Mouse (Mus musculus): ENCODE results near the gene Togaram2. TPM values are rescaled to one million over a fixed set of nuclear protein-coding genes. Genes with fewer than 3 reads are reported as not detected.

The Togaram2 gene
- polyA plus RNA-seq, 1 experiment from 2014 or later: 0.89 TPM

DNA sequence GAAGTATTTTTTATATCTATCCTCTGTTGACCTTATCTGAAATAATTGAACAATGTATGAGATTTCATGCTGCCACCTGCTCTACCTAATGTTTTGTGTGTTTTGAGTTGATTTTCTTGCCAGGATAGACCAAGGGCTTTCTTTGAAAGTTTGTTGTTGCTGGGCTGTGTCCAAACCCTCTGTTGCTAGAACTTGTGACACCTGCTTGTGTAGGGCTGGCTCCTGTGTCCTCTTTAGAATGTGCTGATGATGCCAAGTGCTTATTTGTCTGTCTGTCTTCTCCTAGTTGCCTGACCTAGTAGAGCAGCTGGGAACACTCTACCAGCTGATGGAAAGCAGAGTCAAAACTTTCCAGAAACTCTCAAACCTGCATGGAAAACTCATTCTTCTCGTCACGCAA lies 20.6 kb upstream of the Togaram2 start:
- H3K27ac ChIP-seq (ENCODE audit: low read depth, low read length): no peak overlapping the region
- H3K4me1 ChIP-seq (ENCODE audit: control insufficient read depth, insufficient read depth, low read depth, low read length): no peaks in the 10 kb centered on the region
- no peak overlapping the region for H3K9ac ChIP-seq (ENCODE audit: low read depth, low read length)
- no peak overlapping the region for H3K4me2 ChIP-seq (ENCODE audit: low read length)
- no peaks in the 10 kb centered on the region for H3K27me3 ChIP-seq (replicated peaks; ENCODE audit: control insufficient read depth, insufficient read depth, low read length)
- H3K4me3 ChIP-seq (ENCODE audit: low read length): no peak overlapping the region
- H3K9me3 ChIP-seq (ENCODE audit: control insufficient read depth, low read length): no peaks in the 10 kb centered on the region
- H3K36me3 ChIP-seq (ENCODE audit: control insufficient read depth, insufficient read depth, low read length): peaks cover 10% of the 10 kb centered on the region; the same call in 1 of the 2 replicates
- ATAC-seq: no peak
- WGBS: 92% methylated on average over 2 of the region's 2 CpGs

DNA sequence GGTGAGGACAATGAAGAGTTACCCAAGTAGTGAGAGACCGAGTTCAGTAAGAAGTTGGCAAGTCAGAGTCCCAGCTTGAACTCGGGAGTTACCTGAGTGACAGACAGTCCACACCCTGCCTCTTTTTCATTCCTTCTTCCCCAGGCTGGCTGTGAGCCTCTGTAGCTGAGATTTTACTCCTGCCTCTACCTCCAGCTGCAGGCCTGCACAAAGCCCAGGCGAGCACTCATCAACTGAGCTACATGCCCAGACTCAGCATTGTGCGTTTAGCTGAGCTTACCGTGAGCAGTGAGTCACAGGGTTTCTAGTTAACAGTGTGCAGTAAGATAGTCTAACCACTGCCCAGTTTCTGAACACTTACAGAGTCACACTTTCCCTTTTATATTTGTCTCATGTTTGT lies 20.1 kb upstream of the Togaram2 start:
- ATAC-seq: no peak
- Histone ChIP-seq H3K27me3 (replicated peaks; ENCODE audit: control insufficient read depth, insufficient read depth, low read length) (no peaks in the 10 kb centered on the region), H3K27ac (ENCODE audit: low read depth, low read length) (no peak overlapping the region), H3K4me1 (ENCODE audit: control insufficient read depth, insufficient read depth, low read depth, low read length) (no peaks in the 10 kb centered on the region), H3K9ac (ENCODE audit: low read depth, low read length) (no peak overlapping the region), H3K4me2 (ENCODE audit: low read length) (no peak overlapping the region), H3K36me3 (ENCODE audit: control insufficient read depth, insufficient read depth, low read length) (peaks cover 10% of the 10 kb centered on the region; the same call in 1 of the 2 replicates), H3K4me3 (ENCODE audit: low read length) (no peak overlapping the region), H3K9me3 (ENCODE audit: control insufficient read depth, low read length) (no peaks in the 10 kb centered on the region)
- WGBS: 87% methylated on average over 5 of the region's 5 CpGs

GRCm38 (mm10) chr17:71657521-71657920 lies 15.5 kb upstream of the Togaram2 start:
- H3K27ac ChIP-seq (ENCODE audit: low read depth, low read length): no peak overlapping the region
- WGBS: 73% methylated on average over 4 of the region's 4 CpGs
- peaks cover 8% of the 10 kb centered on the region for H3K36me3 ChIP-seq (ENCODE audit: control insufficient read depth, insufficient read depth, low read length)
- H3K9me3 ChIP-seq (ENCODE audit: control insufficient read depth, low read length): no peaks in the 10 kb centered on the region
- H3K9ac ChIP-seq (ENCODE audit: low read depth, low read length): no peak overlapping the region
- no peak overlapping the region for H3K4me3 ChIP-seq (ENCODE audit: low read length)
- no peaks in the 10 kb centered on the region for H3K27me3 ChIP-seq (replicated peaks; ENCODE audit: control insufficient read depth, insufficient read depth, low read length)
- no peaks in the 10 kb centered on the region for H3K4me1 ChIP-seq (ENCODE audit: control insufficient read depth, insufficient read depth, low read depth, low read length)
- no peak overlapping the region for H3K4me2 ChIP-seq (ENCODE audit: low read length)
- ATAC-seq: no peak

- peaks cover 3% of the 10 kb centered on the region for H3K36me3 ChIP-seq (ENCODE audit: control insufficient read depth, insufficient read depth, low read length)
These were observed 14.4 kb upstream of the Togaram2 start for GRCm38 (mm10) chr17:71658666-71659065.

GRCm38 (mm10) chr17:71660390-71660789 lies 12.7 kb upstream of the Togaram2 start:
- no peak overlapping the region for H3K27ac ChIP-seq (ENCODE audit: low read depth, low read length)
- peaks cover 3% of the 10 kb centered on the region for H3K36me3 ChIP-seq (ENCODE audit: control insufficient read depth, insufficient read depth, low read length)
- H3K9ac ChIP-seq (ENCODE audit: low read depth, low read length): no peak overlapping the region
- H3K4me2 ChIP-seq (ENCODE audit: low read length): no peak overlapping the region
- WGBS: 57% methylated on average over 1 of the region's 1 CpGs
- H3K4me1 ChIP-seq (ENCODE audit: control insufficient read depth, insufficient read depth, low read depth, low read length): no peaks in the 10 kb centered on the region
- no peak for ATAC-seq
- no peaks in the 10 kb centered on the region for H3K27me3 ChIP-seq (replicated peaks; ENCODE audit: control insufficient read depth, insufficient read depth, low read length)
- H3K4me3 ChIP-seq (ENCODE audit: low read length): no peak overlapping the region
- no peaks in the 10 kb centered on the region for H3K9me3 ChIP-seq (ENCODE audit: control insufficient read depth, low read length)

More at GRCm38 (mm10) chr17:71658666-71659065, 14.4 kb upstream of the Togaram2 start:
- no peak for ATAC-seq
- no peak overlapping the region for H3K4me2 ChIP-seq (ENCODE audit: low read length)
- H3K4me3 ChIP-seq (ENCODE audit: low read length): no peak overlapping the region
- H3K27me3 ChIP-seq (replicated peaks; ENCODE audit: control insufficient read depth, insufficient read depth, low read length): no peaks in the 10 kb centered on the region
- no peaks in the 10 kb centered on the region for H3K9me3 ChIP-seq (ENCODE audit: control insufficient read depth, low read length)
- H3K4me1 ChIP-seq (ENCODE audit: control insufficient read depth, insufficient read depth, low read depth, low read length): no peaks in the 10 kb centered on the region
- no peak overlapping the region for H3K27ac ChIP-seq (ENCODE audit: low read depth, low read length)
- no peak overlapping the region for H3K9ac ChIP-seq (ENCODE audit: low read depth, low read length)
- WGBS: 87% methylated on average over 10 of the region's 10 CpGs

- peak; percentile 94 for ATAC-seq
- H3K27ac ChIP-seq (ENCODE audit: low read depth, low read length): no peak overlapping the region
- H3K4me2 ChIP-seq (ENCODE audit: low read length): peak overlapping the region; percentile 60
- H3K4me1 ChIP-seq (ENCODE audit: control insufficient read depth, insufficient read depth, low read depth, low read length): no peaks in the 10 kb centered on the region
- peak overlapping the region; percentile 36 for H3K9ac ChIP-seq (ENCODE audit: low read depth, low read length)
- H3K4me3 ChIP-seq (ENCODE audit: low read length): peak overlapping the region; percentile 25
- H3K27me3 ChIP-seq (replicated peaks; ENCODE audit: control insufficient read depth, insufficient read depth, low read length): no peaks in the 10 kb centered on the region
- 10% methylated on average over 21 of the region's 21 CpGs for WGBS
- no peaks in the 10 kb centered on the region for H3K9me3 ChIP-seq (ENCODE audit: control insufficient read depth, low read length)
- peaks cover 3% of the 10 kb centered on the region for H3K36me3 ChIP-seq (ENCODE audit: control insufficient read depth, insufficient read depth, low read length)
These were observed 10.3 kb upstream of the Togaram2 start for GRCm38 (mm10) chr17:71662751-71663250.

GRCm38 (mm10) chr17:71663491-71663890 lies 9.6 kb upstream of the Togaram2 start:
- Histone ChIP-seq H3K4me3 (ENCODE audit: low read length) (no peak overlapping the region), H3K27me3 (replicated peaks; ENCODE audit: control insufficient read depth, insufficient read depth, low read length) (no peaks in the 10 kb centered on the region), H3K9me3 (ENCODE audit: control insufficient read depth, low read length) (no peaks in the 10 kb centered on the region), H3K9ac (ENCODE audit: low read depth, low read length) (no peak overlapping the region), H3K27ac (ENCODE audit: low read depth, low read length) (no peak overlapping the region), H3K4me2 (ENCODE audit: low read length) (no peak overlapping the region), H3K4me1 (ENCODE audit: control insufficient read depth, insufficient read depth, low read depth, low read length) (no peaks in the 10 kb centered on the region), H3K36me3 (ENCODE audit: control insufficient read depth, insufficient read depth, low read length) (peaks cover 3% of the 10 kb centered on the region)
- no peak for ATAC-seq
- WGBS: 88% methylated on average over 6 of the region's 6 CpGs

GRCm38 (mm10) chr17:71664172-71664571 lies 8.9 kb upstream of the Togaram2 start:
- WGBS: 86% methylated on average over 1 of the region's 1 CpGs
- H3K4me2 ChIP-seq (ENCODE audit: low read length): no peak overlapping the region
- H3K9me3 ChIP-seq (ENCODE audit: control insufficient read depth, low read length): no peaks in the 10 kb centered on the region
- no peaks in the 10 kb centered on the region for H3K36me3 ChIP-seq (ENCODE audit: control insufficient read depth, insufficient read depth, low read length)
- ATAC-seq: no peak
- H3K27me3 ChIP-seq (replicated peaks; ENCODE audit: control insufficient read depth, insufficient read depth, low read length): no peaks in the 10 kb centered on the region
- H3K4me1 ChIP-seq (ENCODE audit: control insufficient read depth, insufficient read depth, low read depth, low read length): no peaks in the 10 kb centered on the region
- no peak overlapping the region for H3K4me3 ChIP-seq (ENCODE audit: low read length)
- H3K27ac ChIP-seq (ENCODE audit: low read depth, low read length): no peak overlapping the region
- H3K9ac ChIP-seq (ENCODE audit: low read depth, low read length): no peak overlapping the region

DNA sequence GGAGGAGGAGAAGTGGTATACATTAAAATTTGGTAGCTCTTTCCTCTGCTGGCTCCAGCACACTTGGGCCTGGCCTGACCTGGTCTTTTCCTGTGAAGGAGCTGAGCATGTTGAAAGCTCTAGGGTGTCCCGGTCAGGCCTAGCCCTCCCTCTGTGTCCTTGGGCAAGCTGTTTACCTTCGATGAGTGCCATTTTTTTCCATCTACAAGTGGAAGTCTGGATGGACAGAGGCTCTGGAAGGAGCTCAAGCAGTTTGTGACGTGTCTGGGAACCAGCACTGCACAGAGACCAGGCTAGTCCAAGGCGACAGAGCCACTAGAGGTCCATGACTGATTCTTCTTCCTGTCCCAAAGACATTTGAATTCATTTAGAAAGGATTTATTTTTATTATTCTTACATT lies 7.9 kb upstream of the Togaram2 start:
- no peak overlapping the region for H3K4me3 ChIP-seq (ENCODE audit: low read length)
- no peak for ATAC-seq
- no peak overlapping the region for H3K27ac ChIP-seq (ENCODE audit: low read depth, low read length)
- no peak overlapping the region for H3K4me2 ChIP-seq (ENCODE audit: low read length)
- H3K36me3 ChIP-seq (ENCODE audit: control insufficient read depth, insufficient read depth, low read length): no peaks in the 10 kb centered on the region
- WGBS: 91% methylated on average over 4 of the region's 4 CpGs
- no peaks in the 10 kb centered on the region for H3K9me3 ChIP-seq (ENCODE audit: control insufficient read depth, low read length)
- no peaks in the 10 kb centered on the region for H3K27me3 ChIP-seq (replicated peaks; ENCODE audit: control insufficient read depth, insufficient read depth, low read length)
- no peaks in the 10 kb centered on the region for H3K4me1 ChIP-seq (ENCODE audit: control insufficient read depth, insufficient read depth, low read depth, low read length)
- H3K9ac ChIP-seq (ENCODE audit: low read depth, low read length): no peak overlapping the region

DNA sequence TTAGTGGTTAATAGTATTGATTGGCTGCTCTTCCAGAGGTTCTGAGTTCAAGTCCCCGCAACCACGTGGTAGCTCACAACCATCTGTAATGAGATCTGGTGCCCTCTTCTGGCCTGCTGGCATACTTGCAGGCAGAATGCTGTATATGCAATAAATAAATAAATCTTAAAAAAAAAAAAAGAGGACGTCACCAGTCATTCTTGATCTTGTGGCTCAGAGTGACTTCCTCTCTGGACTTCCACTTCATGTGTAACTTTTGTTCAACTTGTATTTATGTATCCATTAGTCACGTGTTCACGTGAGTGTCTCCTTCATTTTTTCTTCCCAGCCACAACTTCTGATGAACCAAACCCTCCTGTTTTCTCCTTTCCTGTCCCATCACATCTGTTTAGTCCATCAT lies 3.5 kb upstream of the Togaram2 start:
- Histone ChIP-seq H3K9me3 (ENCODE audit: control insufficient read depth, low read length) (no peaks in the 10 kb centered on the region), H3K4me2 (ENCODE audit: low read length) (no peak overlapping the region), H3K36me3 (ENCODE audit: control insufficient read depth, insufficient read depth, low read length) (no peaks in the 10 kb centered on the region), H3K4me3 (ENCODE audit: low read length) (no peak overlapping the region), H3K9ac (ENCODE audit: low read depth, low read length) (no peak overlapping the region), H3K4me1 (ENCODE audit: control insufficient read depth, insufficient read depth, low read depth, low read length) (peaks cover 10% of the 10 kb centered on the region), H3K27ac (ENCODE audit: low read depth, low read length) (no peak overlapping the region), H3K27me3 (replicated peaks; ENCODE audit: control insufficient read depth, insufficient read depth, low read length) (no peaks in the 10 kb centered on the region)
- no peak for ATAC-seq
- WGBS: 83% methylated on average over 5 of the region's 5 CpGs
